Mouse (Mus musculus) kidney, adult 2 months (tissue): ENCODE results near the gene 4933405L10Rik.

ENCODE experiments used
- CTCF ChIP-seq: fragments of 200-500 bp; conservative IDR thresholded peaks from 2 replicates; pipeline ENCODE4 v1.5.1; 2011; ENCODE audit warnings: low read depth, mild to moderate bottlenecking, control low read depth, low read length, moderate library complexity, mixed read lengths; ENCODE audit not compliant: insufficient read depth, insufficient read length
- POLR2A ChIP-seq: fragments of 200-500 bp; IDR thresholded peaks from one replicate; pipeline ENCODE4 v1.6.1; 2011; ENCODE audit warnings: low read depth, low read length, control low read depth

- no peak for TF ChIP-seq POLR2A
- no peak for TF ChIP-seq CTCF
Observed at GRCm38 (mm10) chr8:105743301-105743700, 35.8 kb downstream of the 4933405L10Rik start.
